Mouse (Mus musculus): Measurements from ENCODE around the gene Acod1.

Acod1 gene

GRCm38 (mm10) chr14:103046677-103047076 is at the start of gene Acod1:
TSS of gene Acod1 (plus strand) at chr14:103046977.
- DNase-seq (ENCODE audit: low spot score) = no peak

- no peak for DNase-seq (ENCODE audit: low spot score)
These were observed 39.0 kb upstream of the Acod1 start for GRCm38 (mm10) chr14:103007737-103008136.

GRCm38 (mm10) chr14:103011782-103012181 is 35.0 kb upstream of the Acod1 start:
- DNase-seq (ENCODE audit: low spot score) = no peak

GRCm38 (mm10) chr14:103012563-103013150 is 34.1 kb upstream of the Acod1 start:
- DNase-seq (ENCODE audit: low spot score) = peak; percentile 15

- no peak for DNase-seq (ENCODE audit: low spot score)
These were observed 29.8 kb upstream of the Acod1 start for GRCm38 (mm10) chr14:103017009-103017408.

GRCm38 (mm10) chr14:103020046-103020445 is 26.7 kb upstream of the Acod1 start:
- DNase-seq (ENCODE audit: low spot score) = no peak

GRCm38 (mm10) chr14:103029203-103029602 is 17.6 kb upstream of the Acod1 start:
- DNase-seq (ENCODE audit: low spot score) = no peak

GRCm38 (mm10) chr14:103033271-103033823 is 13.4 kb upstream of the Acod1 start:
- no peak for DNase-seq (ENCODE audit: low spot score)

GRCm38 (mm10) chr14:103034076-103034475 is 12.7 kb upstream of the Acod1 start:
- DNase-seq (ENCODE audit: low spot score) = no peak

GRCm38 (mm10) chr14:103037016-103037415 is 9.8 kb upstream of the Acod1 start:
- DNase-seq (ENCODE audit: low spot score) = no peak

- DNase-seq (ENCODE audit: low spot score) = no peak
These were observed 1.7 kb downstream of the Acod1 start for GRCm38 (mm10) chr14:103048292-103049086.

GRCm38 (mm10) chr14:103051159-103051769 is 4.5 kb downstream of the Acod1 start:
- peak; percentile 38 for DNase-seq (ENCODE audit: low spot score)

GRCm38 (mm10) chr14:103054731-103055130 is 8.0 kb downstream of the Acod1 start:
- DNase-seq (ENCODE audit: low spot score) = no peak

- no peak for DNase-seq (ENCODE audit: low spot score)
These were observed 9.8 kb downstream of the Acod1 start for GRCm38 (mm10) chr14:103056601-103057000.

GRCm38 (mm10) chr14:103058998-103059397 is 12.2 kb downstream of the Acod1 start:
- DNase-seq (ENCODE audit: low spot score) = no peak

- DNase-seq (ENCODE audit: low spot score) = no peak
These were observed 12.7 kb downstream of the Acod1 start for GRCm38 (mm10) chr14:103059495-103059894.

GRCm38 (mm10) chr14:103065294-103066167 is 18.8 kb downstream of the Acod1 start:
- peak; percentile 25 for DNase-seq (ENCODE audit: low spot score)

- no peak for DNase-seq (ENCODE audit: low spot score)
These were observed 22.7 kb downstream of the Acod1 start for GRCm38 (mm10) chr14:103069465-103069863.

GRCm38 (mm10) chr14:103069864-103070611 is 23.3 kb downstream of the Acod1 start, which contains the start of gene Cln5:
TSS of gene Cln5 (plus strand) at chr14:103070216.
- DNase-seq (ENCODE audit: low spot score) = peak; percentile 94

GRCm38 (mm10) chr14:103070790-103071189 is 24.0 kb downstream of the Acod1 start:
- peak; percentile 33 for DNase-seq (ENCODE audit: low spot score)

- no peak for DNase-seq (ENCODE audit: low spot score)
These were observed 24.7 kb downstream of the Acod1 start for GRCm38 (mm10) chr14:103071471-103071870.

Measured in yolk sac, embryonic 10.5 days (tissue).